Mouse (Mus musculus) lung, adult 2 months (tissue): ENCODE results near the gene Cstf1.

Experiments
- CTCF ChIP-seq: fragments of 200-500 bp; IDR thresholded peaks from 2 replicates; pipeline ENCODE4 v1.5.1; 2011; ENCODE audit warnings: mild to moderate bottlenecking, low read length, control low read depth; ENCODE audit not compliant: insufficient read depth
- POLR2A ChIP-seq: fragments of 200-500 bp; IDR thresholded peaks from 2 replicates; pipeline ENCODE4 v1.6.1; 2011; ENCODE audit warnings: low read depth, mild to moderate bottlenecking, control low read depth, low read length, borderline replicate concordance; ENCODE audit errors: extremely low read depth

- TF ChIP-seq CTCF (no peak), POLR2A (no peak)
Observed at GRCm38 (mm10) chr2:172394052-172394392, 23.5 kb downstream of the Cstf1 start.
